Mouse (Mus musculus) small intestine, adult 2 months (tissue): ENCODE data around the gene Sptbn4.

Experiments used
- CTCF ChIP-seq: fragments of 200-500 bp; IDR thresholded peaks from 2 replicates; pipeline ENCODE4 v1.5.1; 2012; ENCODE audit warnings: low read depth, mild to moderate bottlenecking, control low read depth, inconsistent platforms, low read length, moderate library complexity, mixed read lengths; ENCODE audit not compliant: insufficient replicate concordance, insufficient read length; ENCODE audit errors: extremely low read depth
- POLR2A ChIP-seq: fragments of 200-500 bp; IDR thresholded peaks from 2 replicates; pipeline ENCODE4 v1.6.1; 2012; ENCODE audit warnings: low read depth, mild to moderate bottlenecking, control low read depth, inconsistent platforms, low read length, moderate library complexity

DNA sequence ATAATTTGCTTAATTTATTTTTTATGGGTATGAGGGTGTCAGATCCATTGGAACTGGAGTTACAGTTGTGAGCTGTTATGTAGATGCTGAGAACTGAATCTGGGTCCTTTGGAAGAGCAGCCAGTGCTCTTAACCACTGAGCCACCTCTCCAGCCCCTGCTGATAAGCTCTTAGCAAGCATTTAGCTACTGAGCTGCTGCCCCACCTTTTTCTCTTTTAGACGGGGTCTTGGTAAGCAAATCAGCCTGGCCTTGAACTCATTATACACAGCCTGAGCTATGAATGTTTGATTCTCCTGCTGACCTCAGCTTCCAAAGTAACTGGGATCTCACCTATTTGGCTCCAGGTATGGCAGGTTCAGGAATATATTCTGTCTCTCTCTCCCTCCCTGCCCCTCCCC lies 66.5 kb downstream of the Sptbn4 start:
- TF ChIP-seq POLR2A (no peak), CTCF (no peak)
